8 mouse cellular contexts compared by ENCODE assay signal in the genomic region with DNA sequence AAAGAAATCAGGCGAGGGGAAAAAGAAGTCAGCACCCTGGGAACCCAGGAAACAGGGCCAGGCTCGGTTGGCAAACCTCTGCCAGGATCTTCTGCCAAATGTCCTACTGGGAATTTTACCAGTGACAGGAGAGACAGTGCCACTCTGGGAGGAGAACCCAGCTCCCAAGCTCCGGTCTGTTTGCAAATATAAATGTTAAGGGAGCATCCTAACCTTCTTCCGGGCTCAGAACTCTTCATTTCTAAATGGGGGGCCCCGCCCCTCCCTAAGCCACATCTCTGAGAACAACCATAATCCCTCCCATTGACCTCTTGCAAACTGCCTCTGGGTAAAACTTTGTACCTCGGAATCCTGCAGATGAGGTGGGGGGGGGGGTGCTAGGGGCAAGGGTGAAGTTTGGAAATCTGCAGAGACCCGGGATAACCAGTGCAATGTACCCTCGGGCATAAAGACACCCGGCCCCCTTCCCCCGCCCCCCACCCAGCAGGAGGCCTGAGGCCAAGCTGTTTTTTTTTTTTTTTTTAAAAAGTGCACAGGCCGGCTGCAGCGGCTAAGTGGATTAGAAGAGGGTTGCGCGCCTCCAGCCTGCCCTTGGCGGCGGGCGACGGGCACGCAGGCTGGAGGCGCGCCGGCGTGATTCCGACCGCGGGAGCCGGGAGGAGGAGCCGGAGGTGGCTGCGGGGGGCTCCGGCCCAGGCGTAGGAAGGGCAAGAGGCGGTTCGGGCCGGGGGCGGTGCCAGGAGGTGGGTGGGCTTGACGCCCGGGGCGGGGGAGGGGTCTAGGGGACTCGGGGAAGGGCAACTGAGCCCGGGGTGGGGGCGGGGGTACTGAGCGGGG. TPM values are rescaled to one million over a fixed set of nuclear protein-coding genes. Genes with fewer than 3 reads are reported as not detected.
A peak's percentile ranks its signal among the peaks of the same experiment; 100 is the strongest.
DNase-seq lines count a peak whose midpoint lies in the region; ATAC-seq and TF ChIP-seq lines count a peak whose summit lies in the region.

No protein-coding gene starts in this region.

- H3K27me3 ChIP-seq in embryonic facial prominence, embryonic 10.5 days (replicated peaks; ENCODE audit: low read depth, poor library complexity, severe bottlenecking) = peaks cover 60% of the 10 kb centered on the region
- no peaks in the 10 kb centered on the region for H3K27me3 ChIP-seq in limb, embryonic 14.5 days (ENCODE audit: control insufficient read depth, insufficient read depth, low read length)
- H3K27me3 ChIP-seq in midbrain, embryonic 14.5 days (ENCODE audit: control insufficient read depth, insufficient read depth, low read length) = peaks cover 20% of the 10 kb centered on the region; the same call in 1 of the 2 replicates

- DNase-seq in urinary bladder, adult 18-20 months (ENCODE audit: low spot score in 2 of 2) = peak; percentile 33 to 52
- DNase-seq in urinary bladder, adult 2 months (ENCODE audit: low spot score) = no peak
- peak; percentile 92 for DNase-seq in embryonic facial prominence, embryonic 10.5 days (ENCODE audit: low spot score)
- DNase-seq in heart, adult 18-20 months = peak; percentile 77 to 85
- DNase-seq in kidney, adult 18-20 months = peak; percentile 80
- DNase-seq in limb, embryonic 14.5 days (ENCODE audit: low spot score) = peak; percentile 85
- DNase-seq in midbrain, embryonic 14.5 days = peak; percentile 92
- peak; percentile 60 for DNase-seq in spleen, adult 12 weeks (ENCODE audit: low spot score)

- H3K9ac ChIP-seq in limb, embryonic 14.5 days (ENCODE audit: low read depth, low read length, severe bottlenecking) = peak overlapping the region; percentile 85
- H3K9ac ChIP-seq in midbrain, embryonic 14.5 days (replicated peaks; ENCODE audit: low read length) = peak overlapping the region; percentile 62; the same call in 1 of the 2 replicates

- TF ChIP-seq POLR2A in limb, embryonic 14.5 days (IDR thresholded peaks at IDR 0.05; ENCODE audit: borderline replicate concordance, extremely low read depth, insufficient read depth, insufficient read length) = no peak

- H3K4me2 ChIP-seq in limb, embryonic 14.5 days (replicated peaks; ENCODE audit: low read depth, low read length, severe bottlenecking) = peak overlapping the region; percentile 96
- peak overlapping the region; percentile 100 for H3K4me2 ChIP-seq in midbrain, embryonic 14.5 days (ENCODE audit: low read length)

- peaks cover 56% of the 10 kb centered on the region for H3K4me1 ChIP-seq in embryonic facial prominence, embryonic 10.5 days
- peaks cover 28% of the 10 kb centered on the region for H3K4me1 ChIP-seq in limb, embryonic 14.5 days (ENCODE audit: control insufficient read depth, insufficient read depth, low read length)
- peaks cover 7% of the 10 kb centered on the region; the same call in 1 of the 2 replicates for H3K4me1 ChIP-seq in midbrain, embryonic 14.5 days (ENCODE audit: control insufficient read depth, insufficient read depth, low read length)

- peak overlapping the region; percentile 84 for H3K27ac ChIP-seq in embryonic facial prominence, embryonic 10.5 days (replicated peaks)
- H3K27ac ChIP-seq in limb, embryonic 14.5 days (replicated peaks; ENCODE audit: low read depth, low read length) = peak overlapping the region; percentile 90
- H3K27ac ChIP-seq in midbrain, embryonic 14.5 days (replicated peaks; ENCODE audit: low read depth, low read length) = 0 out of 2 replicates have a peak overlapping the region, but pooled peaks have one; percentile 37

- peak overlapping the region; percentile 77 for H3K4me3 ChIP-seq in embryonic facial prominence, embryonic 10.5 days
- H3K4me3 ChIP-seq in limb, embryonic 14.5 days (replicated peaks; ENCODE audit: low read length) = peak overlapping the region; percentile 83
- peak overlapping the region; percentile 64 for H3K4me3 ChIP-seq in midbrain, embryonic 14.5 days (replicated peaks; ENCODE audit: low read depth, low read length)

- H3K9me3 ChIP-seq in embryonic facial prominence, embryonic 10.5 days = no peaks in the 10 kb centered on the region
- no peaks in the 10 kb centered on the region for H3K9me3 ChIP-seq in limb, embryonic 14.5 days (ENCODE audit: control insufficient read depth, low read length)
- H3K9me3 ChIP-seq in midbrain, embryonic 14.5 days (ENCODE audit: control insufficient read depth, low read length) = no peaks in the 10 kb centered on the region

- H3K36me3 ChIP-seq in embryonic facial prominence, embryonic 10.5 days (replicated peaks) = no peaks in the 10 kb centered on the region
- H3K36me3 ChIP-seq in limb, embryonic 14.5 days (ENCODE audit: control insufficient read depth, insufficient read depth, low read length) = no peaks in the 10 kb centered on the region
- no peaks in the 10 kb centered on the region for H3K36me3 ChIP-seq in midbrain, embryonic 14.5 days (ENCODE audit: control insufficient read depth, insufficient read depth, low read length)

- peak; percentile 76 for ATAC-seq in limb, embryonic 14.5 days (ENCODE audit: low FRiP score, low read depth)
- peak; percentile 77 for ATAC-seq in midbrain, embryonic 14.5 days (ENCODE audit: low FRiP score, low TSS enrichment)

- WGBS in embryonic facial prominence, embryonic 10.5 days = 3% methylated on average over 42 of the region's 42 CpGs
- WGBS in limb, embryonic 14.5 days = 3% methylated on average over 28 of the region's 42 CpGs
- WGBS in midbrain, embryonic 14.5 days = 3% methylated on average over 42 of the region's 42 CpGs

RNA-seq across cellular contexts. Expression of gene Jade2, which starts 2.3 kb away (rescaled TPM):
- 10.6 and 16.1 TPM in 2 replicates for polyA plus RNA-seq in urinary bladder, adult 2 months (2012; rRNA removed)
- 0.65 and 0.80 TPM in 2 replicates for polyA plus RNA-seq in embryonic facial prominence, embryonic 10.5 days (2016; fragmentation: Nextera tagmentation; extraction: Ambion mirVana)
- total RNA-seq in heart, adult 18-20 months (2021) = 10 to 100 TPM; 13.4 to 18.3 TPM
- polyA plus RNA-seq in limb, embryonic 14.5 days (2012; rRNA removed) = 5.2 and 5.7 TPM in 2 replicates
- polyA plus RNA-seq in limb, embryonic 14.5 days (2014; fragmentation: Nextera tagmentation; extraction: Ambion mirVana) = 1.7 and 1.8 TPM in 2 replicates
- polyA plus RNA-seq in midbrain, embryonic 14.5 days (2014; fragmentation: Nextera tagmentation; extraction: Ambion mirVana) = 0.28 and 0.30 TPM in 2 replicates

Comparison
In these comparisons a context has a peak if more than half of its experiments do, and no peak if none do; other contexts are left out.
1. H3K27ac ChIP-seq: peak in every context shown above with its lines; median percentile 90 in limb, embryonic 14.5 days; 84 in embryonic facial prominence, embryonic 10.5 days; 37 in midbrain, embryonic 14.5 days.